Mouse (Mus musculus) E14TG2a.4 (cell line): ENCODE measurements around the gene Aspscr1.

ENCODE experiments used
- CTCF ChIP-seq: conservative IDR thresholded peaks from 2 replicates; pipeline ENCODE4 v1.5.1; 2014; ENCODE audit warnings: low read length
- NANOG ChIP-seq: IDR thresholded peaks from 2 replicates; pipeline ENCODE4 v1.6.1; 2014; ENCODE audit warnings: borderline replicate concordance, low read length, mixed read lengths
- POU5F1 ChIP-seq: IDR thresholded peaks from 2 replicates; pipeline ENCODE4 v1.6.1; 2014; ENCODE audit warnings: low read length, borderline replicate concordance

DNA sequence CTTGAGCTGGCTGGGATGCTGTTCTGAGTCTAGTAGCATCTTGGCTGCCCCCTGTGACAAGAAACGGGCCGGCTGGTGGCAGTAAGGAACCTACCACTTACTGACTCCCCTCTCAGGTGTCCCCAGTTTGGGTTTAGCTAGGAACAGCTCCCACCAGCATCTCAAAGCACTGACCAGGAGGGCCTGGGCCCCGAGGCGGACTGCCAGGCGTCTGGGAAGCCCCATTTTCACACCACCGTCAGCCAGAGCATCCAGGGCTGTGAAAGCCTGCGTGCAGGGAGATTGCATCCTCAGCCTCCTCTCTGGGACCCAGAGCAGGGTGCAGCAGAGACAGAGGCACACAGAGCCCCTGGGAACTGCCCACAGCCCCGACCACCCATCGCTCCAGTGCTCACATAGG is 31.5 kb upstream of the Aspscr1 start:
- TF ChIP-seq CTCF (no peak), NANOG (no peak), POU5F1 (no peak)
